Mouse (Mus musculus): ENCODE data around the gene Uck1.

The Uck1 gene

GRCm38 (mm10) chr2:32218541-32219334 is 41.2 kb downstream of the Uck1 start:
- DNase-seq = no peak

- no peak for DNase-seq
Observed at GRCm38 (mm10) chr2:32218113-32218512, 41.8 kb downstream of the Uck1 start.

- no peak for DNase-seq
Observed at GRCm38 (mm10) chr2:32217656-32218055, 42.3 kb downstream of the Uck1 start.

- no peak for DNase-seq
Observed at GRCm38 (mm10) chr2:32216506-32216905, 43.5 kb downstream of the Uck1 start.

- no peak for DNase-seq
Observed at GRCm38 (mm10) chr2:32215576-32215975, 44.4 kb downstream of the Uck1 start.

GRCm38 (mm10) chr2:32213000-32213399 is 47.0 kb downstream of the Uck1 start:
- DNase-seq = no peak

- no peak for DNase-seq
Observed at GRCm38 (mm10) chr2:32211689-32212088, 48.3 kb downstream of the Uck1 start.

GRCm38 (mm10) chr2:32207682-32208081 is 52.3 kb downstream of the Uck1 start:
- DNase-seq = no peak

Measured in lung, postnatal 36 days (tissue).